Mouse (Mus musculus): ENCODE measurements around the gene Cbx1.
A peak's percentile ranks its signal among the peaks of the same experiment; 100 is the strongest.

The Cbx1 gene

GRCm38 (mm10) chr11:96816494-96816893, 27.6 kb downstream of the Cbx1 start:
- DNase-seq (ENCODE audit: low spot score) = no peak

GRCm38 (mm10) chr11:96816979-96817378, 28.1 kb downstream of the Cbx1 start:
- no peak for DNase-seq (ENCODE audit: low spot score)

GRCm38 (mm10) chr11:96818128-96818710, 29.3 kb downstream of the Cbx1 start:
- DNase-seq (ENCODE audit: low spot score) = no peak

- no peak for DNase-seq (ENCODE audit: low spot score)
Observed at GRCm38 (mm10) chr11:96821956-96822355, 33.0 kb downstream of the Cbx1 start.

- DNase-seq (ENCODE audit: low spot score) = peak; percentile 95
Observed at GRCm38 (mm10) chr11:96822675-96823470, 33.9 kb downstream of the Cbx1 start.

- peak; percentile 30 for DNase-seq (ENCODE audit: low spot score)
Observed at GRCm38 (mm10) chr11:96823471-96823837, 34.5 kb downstream of the Cbx1 start.

- DNase-seq (ENCODE audit: low spot score) = peak; percentile 91
Observed at GRCm38 (mm10) chr11:96823880-96824782, 35.2 kb downstream of the Cbx1 start.

- peak; percentile 88 for DNase-seq (ENCODE audit: low spot score)
Observed at GRCm38 (mm10) chr11:96824783-96825495, 36.0 kb downstream of the Cbx1 start.

- peak; percentile 83 for DNase-seq (ENCODE audit: low spot score)
Observed at GRCm38 (mm10) chr11:96826481-96826880, 37.6 kb downstream of the Cbx1 start.

- no peak for DNase-seq (ENCODE audit: low spot score)
Observed at GRCm38 (mm10) chr11:96827062-96827581, 38.2 kb downstream of the Cbx1 start.

- DNase-seq (ENCODE audit: low spot score) = peak; percentile 43
Observed at GRCm38 (mm10) chr11:96827917-96828316, 39.0 kb downstream of the Cbx1 start.

GRCm38 (mm10) chr11:96828881-96829280, 40.0 kb downstream of the Cbx1 start:
- DNase-seq (ENCODE audit: low spot score) = peak; percentile 68

GRCm38 (mm10) chr11:96829403-96829812, 40.5 kb downstream of the Cbx1 start:
- DNase-seq (ENCODE audit: low spot score) = peak; percentile 89

- DNase-seq (ENCODE audit: low spot score) = peak; percentile 100
Observed at GRCm38 (mm10) chr11:96829813-96830538, 41.0 kb downstream of the Cbx1 start, which contains the start of gene Nfe2l1. TSS of gene Nfe2l1 (minus strand) at chr11:96829968.

- no peak for DNase-seq (ENCODE audit: low spot score)
Observed at GRCm38 (mm10) chr11:96830539-96831216, 41.8 kb downstream of the Cbx1 start.

GRCm38 (mm10) chr11:96831516-96831915, 42.6 kb downstream of the Cbx1 start:
- DNase-seq (ENCODE audit: low spot score) = no peak

- no peak for DNase-seq (ENCODE audit: low spot score)
Observed at GRCm38 (mm10) chr11:96832541-96832940, 43.6 kb downstream of the Cbx1 start.

GRCm38 (mm10) chr11:96832973-96833372, 44.0 kb downstream of the Cbx1 start:
- no peak for DNase-seq (ENCODE audit: low spot score)

- no peak for DNase-seq (ENCODE audit: low spot score)
Observed at GRCm38 (mm10) chr11:96834127-96834526, 45.2 kb downstream of the Cbx1 start.

- DNase-seq (ENCODE audit: low spot score) = peak; percentile 63
Observed at GRCm38 (mm10) chr11:96837298-96837697, 48.4 kb downstream of the Cbx1 start.

All from adipocyte (in vitro differentiated cells).